Mouse (Mus musculus) lung, adult 2 months (tissue): Measurements from ENCODE around the gene Myo9a.

ENCODE experiments used
- CTCF ChIP-seq: fragments of 200-500 bp; IDR thresholded peaks from 2 replicates; pipeline ENCODE4 v1.5.1; 2011; ENCODE audit warnings: mild to moderate bottlenecking, low read length, control low read depth; ENCODE audit not compliant: insufficient read depth
- POLR2A ChIP-seq: fragments of 200-500 bp; IDR thresholded peaks from 2 replicates; pipeline ENCODE4 v1.6.1; 2011; ENCODE audit warnings: low read depth, mild to moderate bottlenecking, control low read depth, low read length, borderline replicate concordance; ENCODE audit errors: extremely low read depth

GRCm38 (mm10) chr9:59723096-59723657 is 27.5 kb upstream of the Myo9a start:
- no peak for TF ChIP-seq POLR2A
- peak; percentile 68 for TF ChIP-seq CTCF
